Mouse (Mus musculus): ENCODE data around the gene Nbl1.

Nbl1 gene

GRCm38 (mm10) chr4:139092356-139093195 is at the start of gene Nbl1:
Gene Nbl1, minus strand, starts transcription at chr4:139092993.
- no peak for DNase-seq (ENCODE audit: low spot score in 2 of 2)

- no peak for DNase-seq (ENCODE audit: low spot score in 2 of 2)
Observed at GRCm38 (mm10) chr4:139141785-139142184, 49.0 kb upstream of the Nbl1 start.

GRCm38 (mm10) chr4:139140267-139140666 is 47.5 kb upstream of the Nbl1 start:
- no peak for DNase-seq (ENCODE audit: low spot score in 2 of 2)

GRCm38 (mm10) chr4:139136011-139136410 is 43.2 kb upstream of the Nbl1 start:
- no peak for DNase-seq (ENCODE audit: low spot score in 2 of 2)

- DNase-seq (ENCODE audit: low spot score in 2 of 2) = no peak
Observed at GRCm38 (mm10) chr4:139133109-139133508, 40.3 kb upstream of the Nbl1 start.

- no peak for DNase-seq (ENCODE audit: low spot score in 2 of 2)
Observed at GRCm38 (mm10) chr4:139131858-139132672, 39.3 kb upstream of the Nbl1 start.

- peak; percentile 99 for DNase-seq (ENCODE audit: low spot score in 2 of 2)
Observed at GRCm38 (mm10) chr4:139130701-139131549, 38.1 kb upstream of the Nbl1 start, which contains the start of gene Minos1. Gene Minos1, minus strand, starts transcription at chr4:139131113.

- peak; percentile 53 to 54 for DNase-seq (ENCODE audit: low spot score in 2 of 2)
Observed at GRCm38 (mm10) chr4:139129806-139130700, 37.3 kb upstream of the Nbl1 start.

GRCm38 (mm10) chr4:139126475-139126874 is 33.7 kb upstream of the Nbl1 start:
- DNase-seq (ENCODE audit: low spot score in 2 of 2) = no peak

- DNase-seq (ENCODE audit: low spot score in 2 of 2) = no peak
Observed at GRCm38 (mm10) chr4:139124940-139125339, 32.1 kb upstream of the Nbl1 start.

- DNase-seq (ENCODE audit: low spot score in 2 of 2) = no peak
Observed at GRCm38 (mm10) chr4:139122557-139122956, 29.8 kb upstream of the Nbl1 start.

- DNase-seq (ENCODE audit: low spot score in 2 of 2) = no peak
Observed at GRCm38 (mm10) chr4:139120998-139121397, 28.2 kb upstream of the Nbl1 start.

GRCm38 (mm10) chr4:139120281-139120814 is 27.6 kb upstream of the Nbl1 start:
- DNase-seq (ENCODE audit: low spot score in 2 of 2) = no peak

- no peak for DNase-seq (ENCODE audit: low spot score in 2 of 2)
Observed at GRCm38 (mm10) chr4:139116356-139117063, 23.7 kb upstream of the Nbl1 start.

- no peak for DNase-seq (ENCODE audit: low spot score in 2 of 2)
Observed at GRCm38 (mm10) chr4:139115721-139116120, 22.9 kb upstream of the Nbl1 start.

GRCm38 (mm10) chr4:139112482-139112881 is 19.7 kb upstream of the Nbl1 start:
- DNase-seq (ENCODE audit: low spot score in 2 of 2) = no peak

- no peak for DNase-seq (ENCODE audit: low spot score in 2 of 2)
Observed at GRCm38 (mm10) chr4:139111421-139111820, 18.6 kb upstream of the Nbl1 start.

- DNase-seq (ENCODE audit: low spot score in 2 of 2) = no peak
Observed at GRCm38 (mm10) chr4:139110858-139111257, 18.1 kb upstream of the Nbl1 start.

GRCm38 (mm10) chr4:139105453-139105852 is 12.7 kb upstream of the Nbl1 start:
- DNase-seq (ENCODE audit: low spot score in 2 of 2) = no peak

- no peak for DNase-seq (ENCODE audit: low spot score in 2 of 2)
Observed at GRCm38 (mm10) chr4:139101546-139101945, 8.8 kb upstream of the Nbl1 start.
